Mouse (Mus musculus) macrophage (primary cell): ENCODE measurements around the gene Itgav. TPM values are rescaled to one million over a fixed set of nuclear protein-coding genes. Genes with fewer than 3 reads are reported as not detected.

Experiments
- H3K27ac ChIP-seq: fragments of 350-480 bp; formaldehyde crosslinking; 2 replicates; pipeline ENCODE4 v1.9.0; 2021
- H3K36me3 ChIP-seq: fragments of 350-480 bp; formaldehyde crosslinking; 2 replicates; pipeline ENCODE4 v1.9.0; 2021; ENCODE audit errors: inconsistent target
- H3K4me3 ChIP-seq: fragments of 350-480 bp; formaldehyde crosslinking; 2 replicates; pipeline ENCODE4 v1.9.0; 2021; ENCODE audit errors: inconsistent target
- H3K79me2 ChIP-seq: fragments of 350-480 bp; formaldehyde crosslinking; 2 replicates; pipeline ENCODE4 v1.9.0; 2021; ENCODE audit errors: inconsistent target
- WGBS: methylation state at CpG from one replicate; pipeline ENCODE4 v1.1.7; 2026; ENCODE audit warnings: inconsistent platforms; ENCODE audit not compliant: missing documents; 5-methylcytosine and 5-hydroxymethylcytosine counted together
- polyA plus RNA-seq: library from polyadenylated mRNA; stranded (reverse); fragments of 250-400 nt; gene quantifications from 3 replicates; pipeline ENCODE4 v1.2.4, GENCODE M21; 2018; ENCODE audit warnings: inconsistent platforms

Gene Itgav
- polyA plus RNA-seq, 1 experiment from 2014 or later = 20.8 TPM

- no peaks in the 10 kb centered on the region for H3K36me3 ChIP-seq
- 6% methylated on average over 40 of the region's 44 CpGs for WGBS
- peaks cover 48% of the 10 kb centered on the region for H3K79me2 ChIP-seq
- H3K27ac ChIP-seq = peak overlapping the region; percentile 35
- H3K4me3 ChIP-seq = peak overlapping the region; percentile 66
Measured at GRCm38 (mm10) chr2:83724827-83725730, 882 bp downstream of the Itgav start.

DNA sequence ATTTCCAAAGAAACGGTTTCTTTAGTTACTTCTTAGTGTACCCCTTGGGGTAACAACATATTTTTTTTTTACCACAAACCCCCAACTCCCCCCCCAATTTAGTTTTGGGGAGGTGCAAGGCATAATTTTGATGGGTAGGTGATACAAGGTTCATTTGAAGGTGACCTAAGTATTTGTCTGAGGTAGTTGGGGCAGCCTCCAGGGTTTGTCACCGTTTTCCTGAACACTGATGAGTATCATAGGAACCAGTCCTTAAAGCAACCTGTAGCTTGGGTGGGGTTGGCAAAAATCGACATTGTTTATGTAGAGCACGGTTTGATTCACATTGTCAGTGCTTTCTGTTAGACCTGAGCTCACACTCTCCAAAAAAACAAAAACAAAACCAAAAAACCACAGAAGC is 1.6 kb downstream of the Itgav start:
- WGBS = 68% methylated on average over 4 of the region's 4 CpGs
- H3K79me2 ChIP-seq = peaks cover 55% of the 10 kb centered on the region
- H3K27ac ChIP-seq = no peak overlapping the region; the same call in 1 of the 2 replicates
- H3K36me3 ChIP-seq = no peaks in the 10 kb centered on the region
- peak overlapping the region; percentile 66 for H3K4me3 ChIP-seq

DNA sequence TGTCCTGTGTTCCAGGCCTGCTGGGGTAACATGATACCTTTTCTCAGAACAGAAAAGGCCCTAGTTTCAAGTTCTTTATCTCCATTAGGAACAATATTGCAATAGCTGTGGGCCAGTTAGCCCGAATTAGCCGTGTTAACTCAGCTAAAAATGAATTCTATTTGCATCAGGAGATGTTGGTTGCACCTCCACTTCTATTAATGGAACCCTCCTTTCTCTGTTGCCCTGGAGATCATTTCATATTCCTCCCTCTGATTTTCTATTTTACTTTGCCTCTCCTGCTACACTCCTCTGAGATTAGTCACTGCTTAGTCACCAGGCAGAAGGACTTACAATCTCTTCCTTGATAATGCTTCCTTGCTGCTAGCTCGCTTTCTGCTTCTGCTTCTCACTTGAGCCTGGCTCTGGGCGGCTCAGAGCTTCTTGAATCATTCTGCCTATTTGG is 4.1 kb downstream of the Itgav start:
- H3K36me3 ChIP-seq = no peaks in the 10 kb centered on the region
- H3K4me3 ChIP-seq = no peak overlapping the region
- 25% methylated on average over 4 of the region's 4 CpGs for WGBS
- H3K79me2 ChIP-seq = peaks cover 80% of the 10 kb centered on the region
- peak overlapping the region; percentile 49 for H3K27ac ChIP-seq

DNA sequence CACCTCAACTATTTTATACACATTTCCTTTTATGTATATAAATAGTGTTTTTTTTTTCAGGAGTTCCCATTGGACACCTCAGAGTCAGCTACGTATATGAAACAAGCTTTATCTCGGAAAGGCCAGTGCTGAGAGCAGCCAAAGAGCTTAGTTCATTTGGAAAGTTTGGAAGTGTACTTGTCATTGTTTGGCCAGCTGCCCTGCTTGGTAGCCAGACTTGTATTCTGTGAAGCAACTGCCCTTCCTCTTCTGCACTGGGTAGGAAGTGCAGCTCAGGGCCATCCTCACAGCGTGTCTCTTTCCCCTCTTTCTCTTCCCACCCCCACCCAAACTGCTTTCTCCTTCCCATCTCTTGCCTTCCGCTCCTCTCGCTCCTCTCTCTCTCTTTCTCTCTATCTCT is 5.1 kb downstream of the Itgav start:
- no peak overlapping the region for H3K4me3 ChIP-seq
- peak overlapping the region; percentile 49 for H3K27ac ChIP-seq

GRCm38 (mm10) chr2:83732896-83733295 is 8.7 kb downstream of the Itgav start:
- Histone ChIP-seq H3K79me2 (peaks cover 94% of the 10 kb centered on the region), H3K4me3 (no peak overlapping the region), H3K36me3 (0 out of 2 replicates have a peak, but pooled peaks cover 12% of the 10 kb centered on the region), H3K27ac (no peak overlapping the region)
- WGBS = 100% methylated on average over 4 of the region's 4 CpGs

More for the DNA sequence above, 5.1 kb downstream of the Itgav start:
- Histone ChIP-seq H3K79me2 (peaks cover 90% of the 10 kb centered on the region), H3K36me3 (no peaks in the 10 kb centered on the region)
- WGBS = 31% methylated on average over 3 of the region's 5 CpGs

DNA sequence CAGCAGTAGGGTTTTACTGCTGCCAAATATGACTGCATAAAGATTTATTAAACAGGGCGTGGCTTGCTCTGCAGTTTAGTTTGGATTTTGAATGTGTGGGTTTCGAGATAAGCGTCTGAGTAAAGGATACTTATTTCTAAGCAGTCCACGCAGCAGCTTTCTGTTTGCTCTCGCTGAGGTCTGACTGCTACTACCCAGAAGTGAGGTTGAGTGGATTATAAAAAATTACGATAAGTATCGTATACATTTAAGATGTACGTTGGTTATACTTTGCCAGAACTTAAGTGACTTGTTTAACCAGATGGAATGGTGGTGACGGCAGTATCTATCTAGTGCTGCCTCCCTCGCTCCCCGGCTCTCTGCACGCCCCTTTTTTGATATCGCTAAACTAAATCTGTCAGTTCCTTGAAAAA is 9.8 kb downstream of the Itgav start:
- WGBS = 47% methylated on average over 13 of the region's 13 CpGs
- H3K27ac ChIP-seq = no peak overlapping the region
- H3K79me2 ChIP-seq = peaks cover 93% of the 10 kb centered on the region
- H3K4me3 ChIP-seq = no peak overlapping the region
- H3K36me3 ChIP-seq = peaks cover 20% of the 10 kb centered on the region; the same call in 1 of the 2 replicates

DNA sequence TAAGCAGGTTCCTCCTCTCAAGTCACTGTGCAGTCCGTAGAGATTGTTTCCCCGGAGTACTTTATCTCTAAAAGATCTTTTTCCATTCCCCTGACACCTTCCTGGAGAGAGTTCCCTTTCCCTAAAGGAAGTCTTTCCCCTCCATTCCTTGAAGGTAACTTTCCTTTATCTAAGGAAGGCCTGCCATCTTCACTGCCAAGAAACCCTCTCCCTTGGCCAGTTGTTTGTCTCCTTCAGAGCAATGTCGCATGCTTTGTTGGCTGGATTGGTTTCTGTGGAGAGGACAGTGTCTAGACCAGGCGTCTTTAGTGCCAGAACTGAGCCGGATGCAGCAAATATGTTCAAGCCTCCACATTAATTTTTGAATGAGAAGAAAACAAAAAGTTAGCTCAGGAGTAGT is 11.1 kb downstream of the Itgav start:
- no peak overlapping the region for H3K27ac ChIP-seq
- H3K4me3 ChIP-seq = no peak overlapping the region
- peaks cover 88% of the 10 kb centered on the region for H3K79me2 ChIP-seq
- H3K36me3 ChIP-seq = peaks cover 20% of the 10 kb centered on the region; the same call in 1 of the 2 replicates
- WGBS = 87% methylated on average over 5 of the region's 5 CpGs

DNA sequence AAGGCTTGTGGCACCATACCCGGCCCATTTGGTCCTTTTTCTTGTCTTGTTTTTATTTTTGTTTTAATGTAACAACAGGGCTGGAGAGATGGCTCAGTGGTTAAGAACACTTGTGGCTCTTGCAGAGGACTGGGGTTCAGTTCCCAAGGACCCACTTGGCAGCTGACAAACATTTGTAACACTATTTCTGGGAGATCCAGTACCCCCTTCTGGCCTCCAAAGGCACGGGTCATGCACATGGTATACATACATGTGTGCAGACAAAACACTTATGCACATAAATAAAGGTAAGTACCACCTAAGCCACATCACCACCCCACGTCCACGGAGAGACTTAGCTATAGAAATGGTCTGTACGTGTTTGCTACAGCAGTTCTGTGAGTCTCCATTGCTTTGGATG is 12.6 kb downstream of the Itgav start:
- WGBS = 94% methylated on average over 5 of the region's 5 CpGs
- Histone ChIP-seq H3K4me3 (no peak overlapping the region), H3K27ac (no peak overlapping the region), H3K79me2 (peaks cover 88% of the 10 kb centered on the region), H3K36me3 (peaks cover 20% of the 10 kb centered on the region; the same call in 1 of the 2 replicates)

GRCm38 (mm10) chr2:83738586-83739251 is 14.5 kb downstream of the Itgav start:
- H3K27ac ChIP-seq = no peak overlapping the region
- WGBS = 96% methylated on average over 14 of the region's 14 CpGs
- H3K79me2 ChIP-seq = peaks cover 86% of the 10 kb centered on the region
- H3K36me3 ChIP-seq = peaks cover 20% of the 10 kb centered on the region; the same call in 1 of the 2 replicates
- H3K4me3 ChIP-seq = no peak overlapping the region

- peaks cover 20% of the 10 kb centered on the region; the same call in 1 of the 2 replicates for H3K36me3 ChIP-seq
- H3K27ac ChIP-seq = no peak overlapping the region
- peaks cover 81% of the 10 kb centered on the region for H3K79me2 ChIP-seq
- no peak overlapping the region for H3K4me3 ChIP-seq
- 27% methylated on average over 8 of the region's 9 CpGs for WGBS
Measured at GRCm38 (mm10) chr2:83739461-83740124, 15.4 kb downstream of the Itgav start.

DNA sequence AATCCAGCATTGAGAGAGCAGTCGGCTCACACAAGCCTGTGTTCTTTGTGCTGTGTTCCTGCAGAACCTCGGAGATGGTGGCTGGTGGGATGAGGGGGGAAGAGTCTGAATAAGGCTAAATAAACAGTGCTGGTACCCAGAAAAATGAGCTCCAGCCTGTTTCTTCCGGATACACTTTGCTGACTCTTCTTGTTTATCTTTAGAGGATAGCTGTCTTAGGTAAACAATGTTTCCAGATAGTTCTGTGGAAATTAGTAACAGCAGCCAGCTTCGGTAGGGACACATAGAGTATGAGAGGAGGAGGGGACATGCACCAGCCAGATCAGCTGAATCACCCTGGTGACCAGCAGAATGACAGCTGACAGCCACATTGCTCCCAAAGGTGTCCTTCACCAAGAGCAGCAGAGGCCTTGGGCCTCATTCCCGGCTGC is 16.4 kb downstream of the Itgav start:
- Histone ChIP-seq H3K36me3 (peaks cover 21% of the 10 kb centered on the region; the same call in 1 of the 2 replicates), H3K4me3 (no peak overlapping the region), H3K27ac (no peak overlapping the region), H3K79me2 (peaks cover 81% of the 10 kb centered on the region)
- WGBS = 90% methylated on average over 5 of the region's 5 CpGs

DNA sequence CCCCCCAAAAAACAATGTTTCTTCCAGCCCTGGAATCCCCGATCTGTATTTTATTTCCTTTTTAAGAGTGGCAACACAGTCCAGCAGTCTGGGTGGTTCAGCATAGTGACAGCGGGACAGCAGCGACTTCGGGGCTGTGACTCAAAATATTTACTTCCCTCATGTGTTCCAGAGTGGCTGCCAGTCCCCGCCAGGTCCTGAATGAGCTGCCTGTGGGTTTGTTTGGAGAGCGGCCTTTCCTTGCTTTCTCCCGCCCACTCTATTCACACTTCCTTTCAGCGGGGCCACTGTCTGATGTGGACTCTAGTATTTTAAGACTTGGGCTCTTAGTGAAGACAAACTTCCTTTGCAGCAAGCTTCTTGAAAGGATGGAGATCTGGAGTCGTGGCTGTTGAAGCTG is 18.0 kb downstream of the Itgav start:
- Histone ChIP-seq H3K79me2 (peaks cover 81% of the 10 kb centered on the region), H3K36me3 (peaks cover 24% of the 10 kb centered on the region; the same call in 1 of the 2 replicates), H3K4me3 (no peak overlapping the region), H3K27ac (no peak overlapping the region)
- WGBS = 10% methylated on average over 9 of the region's 9 CpGs

DNA sequence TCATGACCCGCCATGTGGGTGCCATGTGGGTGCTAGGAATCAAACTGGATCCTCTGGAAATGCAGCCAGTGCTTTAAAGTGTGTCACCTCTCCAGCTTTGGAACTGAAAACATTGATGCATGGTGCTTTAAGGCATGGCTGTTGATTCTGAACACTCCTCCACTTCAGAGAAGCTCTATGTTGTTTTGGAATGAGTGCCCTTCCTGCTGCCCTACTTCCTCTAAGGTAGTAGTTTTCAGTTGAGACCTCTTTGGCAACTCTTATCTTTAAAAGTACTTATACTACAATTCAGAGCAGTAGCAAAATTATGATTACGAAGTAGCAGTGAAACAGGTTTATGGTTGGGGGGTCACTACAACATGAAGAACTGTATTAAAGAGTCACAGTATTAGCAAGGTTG is 18.6 kb downstream of the Itgav start:
- H3K27ac ChIP-seq = no peak overlapping the region
- H3K79me2 ChIP-seq = peaks cover 81% of the 10 kb centered on the region
- WGBS = 100% methylated on average over 2 of the region's 2 CpGs
- H3K4me3 ChIP-seq = no peak overlapping the region
- H3K36me3 ChIP-seq = peaks cover 24% of the 10 kb centered on the region

DNA sequence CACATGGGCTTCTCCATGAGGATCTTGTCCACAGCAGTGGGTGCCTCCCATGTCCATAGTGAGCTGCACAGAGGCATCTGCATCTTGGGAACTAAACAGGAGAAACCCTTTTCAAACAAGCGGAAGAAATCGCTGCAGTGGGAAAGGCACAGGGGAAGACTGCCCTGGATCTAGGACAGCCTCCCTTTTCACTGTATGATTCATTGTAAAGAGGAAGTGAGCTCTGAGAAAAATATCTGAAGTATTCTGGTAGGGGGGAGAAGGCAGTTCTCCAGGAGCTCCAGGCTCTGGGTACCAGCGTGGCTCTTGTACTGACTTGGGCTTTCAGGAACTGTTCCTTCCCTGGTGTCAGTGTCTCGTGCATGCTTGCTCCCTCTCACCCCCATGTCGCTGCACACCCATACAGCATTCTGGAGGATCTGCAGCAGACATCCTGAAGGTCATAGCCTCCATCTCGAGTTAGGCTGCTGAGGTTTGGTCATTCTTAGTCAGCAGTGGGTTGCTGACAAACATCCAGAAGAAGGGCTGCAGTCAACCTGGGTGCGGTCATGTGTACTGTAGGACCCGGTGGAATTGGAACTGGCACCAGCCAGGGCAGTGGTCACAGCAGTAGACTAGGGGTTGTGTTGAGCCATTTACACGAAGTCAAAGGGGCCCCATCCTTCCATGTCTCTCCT is 20.2 kb downstream of the Itgav start:
- H3K4me3 ChIP-seq = no peak overlapping the region
- H3K79me2 ChIP-seq = peaks cover 89% of the 10 kb centered on the region
- H3K27ac ChIP-seq = 0 out of 2 replicates have a peak overlapping the region, but pooled peaks have one; percentile 24
- WGBS = 38% methylated on average over 9 of the region's 9 CpGs
- peaks cover 31% of the 10 kb centered on the region for H3K36me3 ChIP-seq
